Mouse (Mus musculus) neural tube, embryonic 13.5 days (tissue): Measurements from ENCODE around the gene Supt6. TPM values are rescaled to one million over a fixed set of nuclear protein-coding genes. Genes with fewer than 3 reads are reported as not detected.

ENCODE experiments used
- ATAC-seq: fragments of 200-750 bp; cut with Nextera tagmentation; 2 replicates; pipeline ENCODE4 v1.8.0; 2017; ENCODE audit warnings: low read depth, mild to moderate bottlenecking, moderate TSS enrichment, moderate library complexity
- H3K27ac ChIP-seq: fragments of 300-500 bp; sonication (generic); replicated peaks from 2 replicates; pipeline ENCODE4 v1.5.1; 2015; ENCODE audit warnings: moderate library complexity, mild to moderate bottlenecking, inconsistent platforms
- H3K27me3 ChIP-seq: fragments of 300-500 bp; sonication (generic); 2 replicates; pipeline ENCODE4 v1.6.1; 2015; ENCODE audit warnings: mild to moderate bottlenecking, inconsistent platforms
- H3K36me3 ChIP-seq: fragments of 300-500 bp; sonication (generic); 2 replicates; pipeline ENCODE4 v1.6.1; 2015; ENCODE audit warnings: mild to moderate bottlenecking, inconsistent platforms
- H3K4me1 ChIP-seq: fragments of 300-500 bp; sonication (generic); replicated peaks from 2 replicates; pipeline ENCODE4 v1.6.1; 2015; ENCODE audit warnings: inconsistent platforms
- H3K4me2 ChIP-seq: fragments of 300-500 bp; sonication (generic); 2 replicates; pipeline ENCODE4 v1.6.1; 2015; ENCODE audit warnings: inconsistent platforms, mild to moderate bottlenecking, moderate library complexity
- H3K4me3 ChIP-seq: fragments of 300-500 bp; sonication (generic); 2 replicates; pipeline ENCODE4 v1.5.1; 2015; ENCODE audit warnings: mild to moderate bottlenecking, inconsistent platforms
- H3K9ac ChIP-seq: fragments of 300-500 bp; sonication (generic); 2 replicates; pipeline ENCODE4 v1.6.1; 2015; ENCODE audit warnings: moderate library complexity, mild to moderate bottlenecking, inconsistent platforms
- H3K9me3 ChIP-seq: fragments of 300-500 bp; sonication (generic); 2 replicates; pipeline ENCODE4 v1.6.1; 2016; ENCODE audit warnings: inconsistent platforms
- WGBS: fragments of 180-500 bp; shearing (Covaris S2); methylation state at CpG from one replicate; pipeline ENCODE4 v1.1.7; 2015; 5-methylcytosine and 5-hydroxymethylcytosine counted together
- polyA plus RNA-seq: library from polyadenylated mRNA; unstranded; fragments of >200 nt; fragmentation: Nextera tagmentation; extraction: Ambion mirVana; gene quantifications from 2 replicates; pipeline ENCODE4 v1.2.1, GENCODE M21; 2015

The Supt6 gene
- polyA plus RNA-seq, 1 experiment from 2014 or later = 28.2 TPM

DNA sequence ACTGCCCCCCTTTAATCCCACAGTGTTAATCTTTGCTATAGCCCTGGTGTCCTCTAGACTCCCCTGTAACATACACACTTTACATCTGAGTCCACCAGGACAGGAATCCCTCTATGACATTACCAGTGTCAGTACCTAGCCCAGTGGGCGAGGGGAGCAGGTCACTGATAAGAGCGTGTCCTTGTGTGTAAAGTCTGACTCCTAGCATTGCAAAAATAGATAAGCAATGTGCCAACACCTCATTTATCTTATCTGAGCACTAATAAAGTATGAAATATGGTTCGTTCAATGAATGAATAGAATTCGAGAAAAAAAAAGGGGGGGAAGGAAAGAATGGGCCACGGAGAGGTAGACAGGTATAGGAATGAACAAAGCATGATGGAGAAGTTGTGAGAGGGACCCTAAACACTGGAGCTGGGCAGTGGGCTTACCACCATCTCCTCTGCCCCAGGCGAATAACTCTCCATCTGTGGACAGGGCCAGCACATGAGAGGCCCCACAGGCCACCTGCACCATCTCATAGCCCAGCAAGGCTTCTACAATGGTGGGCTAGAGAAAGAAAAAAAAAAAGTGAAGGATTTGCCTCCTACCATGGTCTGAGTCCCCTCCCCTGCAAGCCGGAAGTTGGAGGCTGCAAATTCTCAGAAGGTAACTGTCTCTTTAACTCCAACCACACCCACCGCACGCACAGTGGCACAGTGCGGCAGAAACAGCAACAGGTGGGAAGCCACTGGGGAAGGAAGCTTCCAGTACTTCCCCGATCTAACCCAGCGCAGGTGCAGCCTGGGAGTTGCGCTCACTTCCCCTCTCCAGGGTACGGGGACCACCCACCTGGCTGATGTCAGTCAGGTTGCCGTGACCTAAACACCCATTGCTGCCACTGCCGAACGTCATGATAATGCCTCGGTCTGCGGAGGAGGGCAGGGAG, 77.0 kb downstream of the Supt6 start:
- no peaks in the 10 kb centered on the region for H3K27me3 ChIP-seq
- H3K27ac ChIP-seq = no peak overlapping the region
- H3K36me3 ChIP-seq = no peaks in the 10 kb centered on the region
- peaks cover 9% of the 10 kb centered on the region for H3K4me1 ChIP-seq
- WGBS = 57% methylated on average over 19 of the region's 19 CpGs
- H3K4me3 ChIP-seq = no peak overlapping the region
- no peak for ATAC-seq
- H3K4me2 ChIP-seq = no peak overlapping the region
- H3K9me3 ChIP-seq = no peaks in the 10 kb centered on the region
- no peak overlapping the region for H3K9ac ChIP-seq

DNA sequence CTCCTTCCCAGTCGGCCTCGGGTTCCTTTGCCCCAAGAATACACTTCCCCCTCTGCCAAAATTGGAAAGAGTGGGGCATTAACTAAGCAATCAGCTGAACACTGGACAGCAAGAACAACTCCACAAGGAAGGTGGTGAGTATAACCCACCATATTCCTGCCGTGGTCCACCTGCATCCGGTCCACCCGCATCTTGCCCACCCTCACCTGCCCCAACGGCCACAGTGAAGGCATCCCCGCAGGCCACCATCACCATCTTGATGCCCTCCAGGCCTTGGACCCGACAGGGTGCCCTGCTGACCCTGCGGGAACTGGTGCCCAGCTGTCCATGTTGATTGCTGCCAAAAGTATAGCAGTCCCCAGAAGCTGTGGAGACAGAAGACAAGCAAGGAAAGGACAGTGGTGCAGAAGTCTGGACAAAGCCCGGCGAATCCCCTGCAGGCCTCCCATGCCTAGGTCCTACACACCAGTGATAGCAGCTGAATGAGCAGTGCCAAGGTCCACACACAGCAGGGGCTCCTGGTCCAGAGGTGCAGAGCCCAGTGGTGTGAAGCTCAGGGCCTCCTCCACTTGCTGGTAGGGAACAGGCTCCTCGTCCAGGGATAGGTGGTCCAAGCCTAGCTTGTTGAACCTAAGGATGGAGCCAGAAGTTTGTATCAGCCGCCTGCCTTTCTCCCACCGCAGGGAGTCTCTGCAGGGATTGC, 78.4 kb downstream of the Supt6 start:
- Histone ChIP-seq H3K4me1 (peaks cover 23% of the 10 kb centered on the region), H3K9ac (no peak overlapping the region), H3K4me2 (no peak overlapping the region), H3K27me3 (no peaks in the 10 kb centered on the region), H3K4me3 (no peak overlapping the region), H3K27ac (no peak overlapping the region), H3K36me3 (peaks cover 1% of the 10 kb centered on the region; the same call in 1 of the 2 replicates), H3K9me3 (no peaks in the 10 kb centered on the region)
- WGBS = 90% methylated on average over 14 of the region's 14 CpGs
- no peak for ATAC-seq

DNA sequence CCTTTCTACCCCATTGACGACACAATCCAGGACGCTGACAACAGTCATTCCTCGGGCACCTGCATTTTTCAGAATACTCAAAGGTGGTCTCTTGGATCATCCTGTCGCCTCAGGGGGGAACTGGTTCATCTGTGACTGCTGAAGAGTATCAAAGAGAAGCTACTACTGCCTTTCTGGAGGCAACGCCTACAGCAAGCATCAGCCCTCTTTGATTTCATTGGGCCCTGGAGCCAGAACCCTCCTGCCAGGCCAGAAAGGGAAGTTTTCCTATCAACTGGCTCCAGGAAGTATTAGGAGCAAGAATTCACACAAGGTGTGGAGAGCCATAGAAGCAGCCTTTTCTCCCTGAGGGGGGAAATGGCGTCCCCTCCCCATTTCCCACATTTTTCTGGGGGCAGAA, 79.1 kb downstream of the Supt6 start:
- Histone ChIP-seq H3K4me1 (peaks cover 31% of the 10 kb centered on the region), H3K9me3 (no peaks in the 10 kb centered on the region), H3K9ac (no peak overlapping the region), H3K27ac (no peak overlapping the region), H3K36me3 (peaks cover 9% of the 10 kb centered on the region), H3K27me3 (no peaks in the 10 kb centered on the region), H3K4me2 (no peak overlapping the region), H3K4me3 (no peak overlapping the region)
- no peak for ATAC-seq
- 72% methylated on average over 6 of the region's 6 CpGs for WGBS

DNA sequence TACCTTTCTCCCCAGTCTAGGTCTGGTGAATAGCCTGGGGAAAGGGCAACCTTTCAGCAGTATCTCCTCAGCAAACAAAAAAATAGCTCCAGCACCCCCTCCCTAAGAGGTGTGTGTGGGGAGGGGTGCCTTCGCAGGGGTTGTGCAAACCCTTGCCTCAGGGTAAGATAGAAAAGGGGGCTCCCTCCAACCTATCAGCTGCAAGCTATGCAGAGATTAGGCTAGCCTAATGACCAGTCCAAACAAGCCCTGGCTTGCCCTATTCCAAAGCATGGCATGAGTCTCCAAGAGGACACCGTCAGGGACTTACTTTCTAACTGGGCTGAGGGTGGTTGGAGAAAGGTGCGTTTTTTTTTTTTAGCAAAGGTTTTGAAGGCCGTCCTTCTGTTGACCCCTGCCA, 79.6 kb downstream of the Supt6 start:
- Histone ChIP-seq H3K9me3 (no peaks in the 10 kb centered on the region), H3K27me3 (no peaks in the 10 kb centered on the region), H3K4me2 (peak overlapping the region; percentile 86), H3K36me3 (peaks cover 14% of the 10 kb centered on the region), H3K4me1 (peaks cover 35% of the 10 kb centered on the region), H3K9ac (peak overlapping the region; percentile 100), H3K4me3 (peak overlapping the region; percentile 99), H3K27ac (peak overlapping the region; percentile 99)
- ATAC-seq = no peak
- 49% methylated on average over 4 of the region's 4 CpGs for WGBS

GRCm38 (mm10) chr11:78165761-78166109, 80.1 kb downstream of the Supt6 start:
- Histone ChIP-seq H3K36me3 (peaks cover 18% of the 10 kb centered on the region), H3K27me3 (no peaks in the 10 kb centered on the region), H3K4me2 (peak overlapping the region; percentile 86), H3K9ac (peak overlapping the region; percentile 100), H3K9me3 (no peaks in the 10 kb centered on the region), H3K4me3 (peak overlapping the region; percentile 99), H3K27ac (peak overlapping the region; percentile 99), H3K4me1 (peaks cover 40% of the 10 kb centered on the region)
- peak; percentile 12 for ATAC-seq
- 3% methylated on average over 16 of the region's 16 CpGs for WGBS

DNA sequence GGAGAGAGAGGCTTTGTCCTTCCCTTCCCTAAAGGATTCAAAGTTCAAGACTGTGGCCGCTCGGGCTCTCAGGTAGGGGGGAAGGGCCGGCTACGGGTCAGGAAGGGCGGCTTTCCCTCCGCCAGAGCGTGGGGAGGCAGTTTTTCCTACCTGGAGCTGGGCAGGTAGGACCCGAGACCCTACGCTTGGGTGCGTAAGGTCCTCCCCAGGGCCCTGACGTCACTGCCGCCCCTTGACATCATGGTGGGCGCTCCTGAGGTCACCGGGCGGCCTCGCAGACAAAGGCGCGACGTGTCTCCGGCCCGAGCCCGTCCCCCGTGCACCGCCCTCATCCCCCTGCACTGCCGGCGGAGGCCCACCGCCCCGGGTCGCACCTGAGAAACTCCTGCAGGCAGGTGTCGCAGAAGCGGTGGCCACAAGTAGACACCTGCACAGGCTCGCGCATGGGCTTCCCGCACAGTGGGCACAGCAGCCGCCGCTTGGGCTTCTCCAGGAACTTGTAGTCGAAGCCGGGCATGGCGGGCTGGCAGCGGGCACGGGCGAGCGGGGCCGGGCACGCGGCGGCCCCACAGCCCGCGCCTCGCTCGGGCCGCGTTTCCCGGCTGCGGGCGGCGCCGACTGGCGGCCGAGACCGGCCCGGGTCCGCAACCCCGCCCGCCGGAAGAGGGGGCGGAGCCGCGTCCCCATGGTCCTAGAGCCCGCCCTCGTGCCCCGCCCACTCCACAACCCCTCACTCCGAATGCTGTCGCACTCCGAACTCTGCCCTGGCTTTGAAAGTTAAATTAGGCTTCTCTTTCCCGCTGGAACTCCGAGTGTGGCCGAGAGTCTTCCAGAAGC, 80.6 kb downstream of the Supt6 start, which contains the start of gene Traf4:
TSS of gene Traf4 (minus strand) at position 666 of the 837 bp plus-strand sequence.
- Histone ChIP-seq H3K27me3 (no peaks in the 10 kb centered on the region), H3K27ac (peak within 1 kb of the TSS; percentile 99), H3K4me2 (peak within 1 kb of the TSS; percentile 86), H3K4me3 (peak within 1 kb of the TSS; percentile 99), H3K9me3 (no peaks in the 10 kb centered on the region), H3K9ac (peak within 1 kb of the TSS; percentile 100), H3K4me1 (peaks cover 42% of the 10 kb centered on the region), H3K36me3 (peaks cover 24% of the 10 kb centered on the region)
- under 1% methylated on average over 78 of the region's 78 CpGs for WGBS
- ATAC-seq = peak; percentile 81

DNA sequence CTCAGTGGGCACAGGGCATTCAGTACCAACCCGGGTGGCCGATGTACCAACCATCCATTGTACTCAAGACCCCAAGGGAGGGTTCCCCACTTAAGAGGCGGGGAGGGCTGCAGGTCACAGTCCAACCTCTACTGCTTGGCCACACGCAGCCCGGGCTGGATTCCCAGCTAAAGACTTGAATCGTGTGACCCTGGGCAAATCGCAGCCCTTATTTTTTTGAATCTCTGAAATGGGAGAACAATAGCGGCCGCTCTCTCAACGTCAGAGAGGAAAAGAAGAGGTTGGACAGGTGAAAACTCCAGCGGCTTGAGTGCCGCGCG, 81.2 kb downstream of the Supt6 start:
- H3K4me1 ChIP-seq = peaks cover 46% of the 10 kb centered on the region
- under 1% methylated on average over 14 of the region's 14 CpGs for WGBS
- ATAC-seq = peak; percentile 4; the same call in 1 of the 2 replicates

GRCm38 (mm10) chr11:78163681-78164603, 81.8 kb downstream of the Supt6 start:
- H3K36me3 ChIP-seq = peaks cover 36% of the 10 kb centered on the region
- H3K4me1 ChIP-seq = peaks cover 52% of the 10 kb centered on the region
- 0% methylated on average over 22 of the region's 22 CpGs for WGBS
- peak overlapping the region; percentile 99 for H3K4me3 ChIP-seq
- no peaks in the 10 kb centered on the region for H3K27me3 ChIP-seq
- H3K9me3 ChIP-seq = no peaks in the 10 kb centered on the region
- H3K9ac ChIP-seq = peak overlapping the region; percentile 100
- H3K27ac ChIP-seq = peak overlapping the region; percentile 99
- ATAC-seq = peak; percentile 62
- peak overlapping the region; percentile 86 for H3K4me2 ChIP-seq

More for the DNA sequence above, 81.2 kb downstream of the Supt6 start:
- Histone ChIP-seq H3K27ac (peak overlapping the region; percentile 99), H3K4me2 (peak overlapping the region; percentile 86), H3K9ac (peak overlapping the region; percentile 100), H3K36me3 (peaks cover 30% of the 10 kb centered on the region), H3K4me3 (peak overlapping the region; percentile 99), H3K27me3 (no peaks in the 10 kb centered on the region), H3K9me3 (no peaks in the 10 kb centered on the region)

DNA sequence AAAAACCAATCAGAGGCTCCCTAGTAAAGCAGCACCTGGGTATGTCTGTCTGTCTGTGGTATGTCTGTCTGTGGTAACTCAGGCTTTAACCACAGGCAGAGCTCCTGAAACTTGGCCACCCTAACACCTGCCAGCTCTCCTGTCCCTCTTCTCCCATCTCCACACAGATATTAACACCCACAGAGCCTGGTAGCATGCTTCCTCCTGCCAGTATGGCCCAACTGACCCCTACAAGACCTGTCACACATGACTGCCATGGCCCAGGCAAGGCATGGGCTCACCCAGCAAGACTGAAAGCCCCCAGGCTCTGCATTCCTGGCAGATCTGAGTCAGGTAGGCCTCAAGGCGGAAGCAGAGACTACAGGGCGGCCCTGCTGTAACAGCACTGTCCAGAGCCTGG, 82.7 kb downstream of the Supt6 start:
- peaks cover 61% of the 10 kb centered on the region for H3K4me1 ChIP-seq
- no peaks in the 10 kb centered on the region for H3K27me3 ChIP-seq
- H3K36me3 ChIP-seq = peaks cover 45% of the 10 kb centered on the region
- WGBS = 70% methylated on average over 2 of the region's 2 CpGs
- no peak for ATAC-seq
- peak overlapping the region; percentile 99 for H3K4me3 ChIP-seq
- peak overlapping the region; percentile 100 for H3K9ac ChIP-seq
- peak overlapping the region; percentile 99 for H3K27ac ChIP-seq
- peak overlapping the region; percentile 86 for H3K4me2 ChIP-seq
- no peaks in the 10 kb centered on the region for H3K9me3 ChIP-seq

- Histone ChIP-seq H3K27me3 (no peaks in the 10 kb centered on the region), H3K9me3 (no peaks in the 10 kb centered on the region), H3K9ac (peak overlapping the region; percentile 100), H3K4me2 (peak overlapping the region; percentile 86), H3K27ac (peak overlapping the region; percentile 99), H3K36me3 (peaks cover 50% of the 10 kb centered on the region), H3K4me3 (peak overlapping the region; percentile 99), H3K4me1 (peaks cover 65% of the 10 kb centered on the region)
- 27% methylated on average over 6 of the region's 6 CpGs for WGBS
- no peak for ATAC-seq
Measured at GRCm38 (mm10) chr11:78162504-78162903, 83.3 kb downstream of the Supt6 start.

DNA sequence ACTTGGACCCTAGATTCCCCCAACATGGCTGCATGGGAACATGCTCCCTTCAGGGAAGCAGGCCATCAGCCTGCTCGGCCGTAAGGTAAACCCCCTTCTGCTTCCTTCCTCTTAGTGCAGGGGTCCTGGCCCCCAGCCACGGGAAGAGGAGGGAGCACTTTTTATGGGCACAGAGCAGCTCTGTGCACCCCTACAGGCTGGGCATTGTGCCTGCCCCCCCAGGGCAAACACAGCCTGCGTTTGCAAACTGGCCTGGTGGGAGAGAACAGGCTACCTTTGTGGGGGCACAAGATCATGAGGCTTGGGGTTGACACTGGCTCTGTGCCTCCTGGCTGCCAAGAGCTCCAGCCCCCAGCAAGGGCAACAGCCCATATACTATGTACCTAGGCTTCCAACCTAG, 83.8 kb downstream of the Supt6 start:
- Histone ChIP-seq H3K9me3 (no peaks in the 10 kb centered on the region), H3K4me1 (peaks cover 68% of the 10 kb centered on the region), H3K9ac (peak overlapping the region; percentile 100), H3K27ac (peak overlapping the region; percentile 99), H3K4me2 (peak overlapping the region; percentile 86), H3K27me3 (no peaks in the 10 kb centered on the region), H3K36me3 (peaks cover 54% of the 10 kb centered on the region), H3K4me3 (peak overlapping the region; percentile 99)
- WGBS = 40% methylated on average over 4 of the region's 4 CpGs
- ATAC-seq = no peak
